8 mouse cellular contexts compared by ENCODE assay signal in genomic region chr16:5203668-5204433, GRCm38 (mm10). TPM values are rescaled to one million over a fixed set of nuclear protein-coding genes. Genes with fewer than 3 reads are reported as not detected.
DNase-seq lines count a peak whose midpoint lies in the region; ATAC-seq and TF ChIP-seq lines count a peak whose summit lies in the region.

TSS of gene Nagpa (minus strand) at chr16:5204012.

- DNase-seq in c-Kit-positive CD71-positive TER-119-positive erythroid progenitor cells, embryonic 14.5 days (ENCODE audit: low spot score), result peak; percentile 77
- DNase-seq in kidney, postnatal 25 days, result peak; percentile 88 to 91
- peak; percentile 57 for DNase-seq in liver, embryonic 13.5 days
- DNase-seq in neural tube, embryonic 10.5 days (ENCODE audit: extremely low spot score, low spot score), result peak; percentile 81

- TF ChIP-seq POLR2A in ES-Bruce4 (IDR thresholded peaks at IDR 0.05; ENCODE audit: insufficient read depth, low read length), result no peak

- H3K9ac ChIP-seq in ES-Bruce4 (ENCODE audit: low read depth, poor library complexity, severe bottlenecking), result peak within 1 kb of the TSS; percentile 49
- H3K9ac ChIP-seq in forebrain, embryonic 12.5 days, result peak within 1 kb of the TSS; percentile 59
- peak within 1 kb of the TSS; percentile 81 for H3K9ac ChIP-seq in heart, embryonic 16.5 days (ENCODE audit: low read length)
- H3K9ac ChIP-seq in liver, embryonic 13.5 days, result peak within 1 kb of the TSS; percentile 78
- H3K9ac ChIP-seq in stomach, embryonic 15.5 days, result peak within 1 kb of the TSS; percentile 26

- H3K4me2 ChIP-seq in forebrain, embryonic 12.5 days, result peak within 1 kb of the TSS; percentile 99
- peak within 1 kb of the TSS; percentile 98 for H3K4me2 ChIP-seq in heart, embryonic 16.5 days (ENCODE audit: low read depth, low read length)
- peak within 1 kb of the TSS; percentile 94 for H3K4me2 ChIP-seq in liver, embryonic 13.5 days
- H3K4me2 ChIP-seq in stomach, embryonic 15.5 days, result peak within 1 kb of the TSS; percentile 98

- no peaks in the 10 kb centered on the region for H3K27me3 ChIP-seq in ES-Bruce4 (ENCODE audit: control insufficient read depth, insufficient read depth, low read length, poor library complexity, severe bottlenecking)
- H3K27me3 ChIP-seq in forebrain, embryonic 12.5 days, result peaks cover 18% of the 10 kb centered on the region
- no peaks in the 10 kb centered on the region for H3K27me3 ChIP-seq in heart, embryonic 16.5 days (ENCODE audit: control insufficient read depth, insufficient read depth, low read length)
- H3K27me3 ChIP-seq in liver, embryonic 13.5 days, result no peaks in the 10 kb centered on the region
- H3K27me3 ChIP-seq in stomach, embryonic 15.5 days (replicated peaks), result no peaks in the 10 kb centered on the region

- no peaks in the 10 kb centered on the region for H3K4me1 ChIP-seq in ES-Bruce4 (ENCODE audit: control insufficient read depth, insufficient read depth, low read length)
- peaks cover 12% of the 10 kb centered on the region for H3K4me1 ChIP-seq in forebrain, embryonic 12.5 days
- H3K4me1 ChIP-seq in heart, embryonic 16.5 days (ENCODE audit: control insufficient read depth, insufficient read depth, low read length), result peaks cover 6% of the 10 kb centered on the region
- peaks cover 23% of the 10 kb centered on the region for H3K4me1 ChIP-seq in liver, embryonic 13.5 days (replicated peaks)
- 0 out of 2 replicates have a peak, but pooled peaks cover 7% of the 10 kb centered on the region for H3K4me1 ChIP-seq in stomach, embryonic 15.5 days

- H3K36me3 ChIP-seq in ES-Bruce4 (ENCODE audit: control insufficient read depth, insufficient read depth, low read length, poor library complexity, severe bottlenecking), result no peaks in the 10 kb centered on the region
- 0 out of 2 replicates have a peak, but pooled peaks cover under 1% of the 10 kb centered on the region for H3K36me3 ChIP-seq in forebrain, embryonic 12.5 days (replicated peaks)
- no peaks in the 10 kb centered on the region for H3K36me3 ChIP-seq in heart, embryonic 16.5 days (ENCODE audit: control insufficient read depth, insufficient read depth)
- peaks cover 25% of the 10 kb centered on the region for H3K36me3 ChIP-seq in liver, embryonic 13.5 days
- H3K36me3 ChIP-seq in stomach, embryonic 15.5 days, result 0 out of 2 replicates have a peak, but pooled peaks cover 2% of the 10 kb centered on the region

- H3K9me3 ChIP-seq in ES-Bruce4 (replicated peaks; ENCODE audit: control insufficient read depth, insufficient read depth, low read length, poor library complexity, severe bottlenecking), result no peaks in the 10 kb centered on the region
- H3K9me3 ChIP-seq in forebrain, embryonic 12.5 days, result no peaks in the 10 kb centered on the region
- no peaks in the 10 kb centered on the region for H3K9me3 ChIP-seq in heart, embryonic 16.5 days (replicated peaks; ENCODE audit: control insufficient read depth, low read length)
- no peaks in the 10 kb centered on the region for H3K9me3 ChIP-seq in liver, embryonic 13.5 days (replicated peaks)
- no peaks in the 10 kb centered on the region for H3K9me3 ChIP-seq in stomach, embryonic 15.5 days

- H3K4me3 ChIP-seq in ES-Bruce4 (ENCODE audit: low read depth, low read length), result peak within 1 kb of the TSS; percentile 91
- H3K4me3 ChIP-seq in forebrain, embryonic 12.5 days (replicated peaks), result peak within 1 kb of the TSS; percentile 85
- H3K4me3 ChIP-seq in heart, embryonic 16.5 days (ENCODE audit: low read length), result peak within 1 kb of the TSS; percentile 88
- peak within 1 kb of the TSS; percentile 78 for H3K4me3 ChIP-seq in liver, embryonic 13.5 days (replicated peaks)
- peak within 1 kb of the TSS; percentile 89 for H3K4me3 ChIP-seq in stomach, embryonic 15.5 days (replicated peaks)

- TF ChIP-seq CTCF in ES-Bruce4 (IDR thresholded peaks at IDR 0.05; ENCODE audit: low read depth, low read length), result no peak

- H3K27ac ChIP-seq in ES-Bruce4 (ENCODE audit: insufficient read depth, low read length), result no peak within 1 kb of the TSS
- H3K27ac ChIP-seq in forebrain, embryonic 12.5 days, result no peak within 1 kb of the TSS
- peak within 1 kb of the TSS; percentile 20; the same call in 1 of the 2 replicates for H3K27ac ChIP-seq in heart, embryonic 16.5 days (ENCODE audit: low read length)
- peak within 1 kb of the TSS; percentile 64 for H3K27ac ChIP-seq in liver, embryonic 13.5 days
- 0 out of 2 replicates have a peak within 1 kb of the TSS, but pooled peaks have one; percentile 0 for H3K27ac ChIP-seq in stomach, embryonic 15.5 days

- ATAC-seq in forebrain, embryonic 12.5 days (ENCODE audit: low FRiP score), result peak; percentile 95
- peak; percentile 80 for ATAC-seq in heart, embryonic 16.5 days (replicated peaks; ENCODE audit: extremely low read depth, insufficient read depth, low FRiP score)
- ATAC-seq in liver, embryonic 13.5 days (ENCODE audit: low read depth), result peak; percentile 76
- ATAC-seq in stomach, embryonic 15.5 days (ENCODE audit: insufficient read depth, low FRiP score, low read depth), result peak; percentile 75; the same call in 1 of the 2 replicates

- 4% methylated on average over 40 of the region's 40 CpGs for WGBS in forebrain, embryonic 12.5 days
- 3% methylated on average over 40 of the region's 40 CpGs for WGBS in heart, embryonic 16.5 days
- 2% methylated on average over 36 of the region's 40 CpGs for WGBS in liver, embryonic 13.5 days (ENCODE audit: insufficient replicate concordance)
- WGBS in stomach, embryonic 15.5 days, result 4% methylated on average over 39 of the region's 40 CpGs

- no peak for TF ChIP-seq EP300 in ES-Bruce4 (IDR thresholded peaks at IDR 0.05; ENCODE audit: insufficient read depth, low read depth, low read length)

RNA-seq across cellular contexts. Expression of gene Nagpa, which starts in this region (rescaled TPM):
- polyA plus RNA-seq in ES-Bruce4 (2011; ENCODE audit: insufficient read depth, insufficient read length, low read depth, missing spikeins), result 3.9 and 5.1 TPM in 2 replicates
- 9.3 and 12.8 TPM in 2 replicates for polyA plus RNA-seq in forebrain, embryonic 12.5 days (2016; fragmentation: Nextera tagmentation; extraction: Ambion mirVana)
- polyA plus RNA-seq in heart, embryonic 16.5 days (2015; fragmentation: Nextera tagmentation; extraction: Ambion mirVana), result 17.7 and 18.1 TPM in 2 replicates
- polyA plus RNA-seq in liver, embryonic 13.5 days (2015; fragmentation: Nextera tagmentation; extraction: Ambion mirVana), result 17.9 and 18.0 TPM in 2 replicates
- polyA plus RNA-seq in stomach, embryonic 15.5 days (2015; fragmentation: Nextera tagmentation; extraction: Ambion mirVana), result 21.1 and 22.1 TPM in 2 replicates

Comparison
In these comparisons a context has a peak if more than half of its experiments do, and no peak if none do; other contexts are left out.
1. H3K27ac ChIP-seq: peak in heart, embryonic 16.5 days (single experiment), liver, embryonic 13.5 days (single experiment) and stomach, embryonic 15.5 days (single experiment); none in ES-Bruce4 (single experiment) and forebrain, embryonic 12.5 days (single experiment).
2. H3K9ac ChIP-seq: peak in every context shown above with its lines; median percentile 81 in heart, embryonic 16.5 days; 78 in liver, embryonic 13.5 days; 59 in forebrain, embryonic 12.5 days; 49 in ES-Bruce4; 26 in stomach, embryonic 15.5 days.
3. Peak in every context shown above with its lines, with median percentiles within 50 percentile points of each other: H3K4me3 ChIP-seq, DNase-seq, ATAC-seq and H3K4me2 ChIP-seq.